Mouse (Mus musculus): ENCODE measurements around the gene Grm1. TPM values are rescaled to one million over a fixed set of nuclear protein-coding genes. Genes with fewer than 3 reads are reported as not detected.

Gene Grm1
- polyA plus RNA-seq, 1 experiment from 2014 or later = 0.64 TPM

- Histone ChIP-seq H3K4me3 (ENCODE audit: low read depth, low read length) (no peak overlapping the region), H3K27me3 (ENCODE audit: control insufficient read depth, insufficient read depth, low read length) (no peaks in the 10 kb centered on the region), H3K9ac (ENCODE audit: low read length) (no peak overlapping the region), H3K9me3 (ENCODE audit: control insufficient read depth, low read length) (no peaks in the 10 kb centered on the region), H3K27ac (ENCODE audit: low read depth, low read length) (no peak overlapping the region), H3K4me1 (replicated peaks; ENCODE audit: control insufficient read depth, insufficient read depth, low read length) (no peaks in the 10 kb centered on the region), H3K36me3 (ENCODE audit: control insufficient read depth, insufficient read depth, low read length) (no peaks in the 10 kb centered on the region), H3K4me2 (ENCODE audit: low read depth, low read length, severe bottlenecking) (no peak overlapping the region)
- ATAC-seq (replicated peaks; ENCODE audit: low FRiP score) (no peak), DNase-seq (ENCODE audit: low spot score) (no peak)
- WGBS = 97% methylated on average over 5 of the region's 5 CpGs
Observed at GRCm38 (mm10) chr10:10741314-10741713, 340.8 kb downstream of the Grm1 start.

GRCm38 (mm10) chr10:10740729-10741128 is 341.4 kb downstream of the Grm1 start:
- no peaks in the 10 kb centered on the region for H3K4me1 ChIP-seq (replicated peaks; ENCODE audit: control insufficient read depth, insufficient read depth, low read length)
- H3K27me3 ChIP-seq (ENCODE audit: control insufficient read depth, insufficient read depth, low read length) = no peaks in the 10 kb centered on the region
- no peak overlapping the region for H3K4me3 ChIP-seq (ENCODE audit: low read depth, low read length)
- no peak overlapping the region for H3K4me2 ChIP-seq (ENCODE audit: low read depth, low read length, severe bottlenecking)
- H3K9ac ChIP-seq (ENCODE audit: low read length) = no peak overlapping the region
- DNase-seq (ENCODE audit: low spot score) (no peak), ATAC-seq (replicated peaks; ENCODE audit: low FRiP score) (no peak)
- no peak overlapping the region for H3K27ac ChIP-seq (ENCODE audit: low read depth, low read length)
- no peaks in the 10 kb centered on the region for H3K9me3 ChIP-seq (ENCODE audit: control insufficient read depth, low read length)
- WGBS = 82% methylated on average over 3 of the region's 3 CpGs
- no peaks in the 10 kb centered on the region for H3K36me3 ChIP-seq (ENCODE audit: control insufficient read depth, insufficient read depth, low read length)

GRCm38 (mm10) chr10:10737041-10737681 is 345.0 kb downstream of the Grm1 start:
- H3K4me2 ChIP-seq (ENCODE audit: low read depth, low read length, severe bottlenecking) = no peak overlapping the region
- no peaks in the 10 kb centered on the region for H3K4me1 ChIP-seq (replicated peaks; ENCODE audit: control insufficient read depth, insufficient read depth, low read length)
- H3K27ac ChIP-seq (ENCODE audit: low read depth, low read length) = no peak overlapping the region
- DNase-seq (ENCODE audit: low spot score) (no peak), ATAC-seq (replicated peaks; ENCODE audit: low FRiP score) (no peak)
- no peaks in the 10 kb centered on the region for H3K36me3 ChIP-seq (ENCODE audit: control insufficient read depth, insufficient read depth, low read length)
- whole genome bisulfite sequencing = 64% methylated on average over 1 of the region's 1 CpGs
- H3K9me3 ChIP-seq (ENCODE audit: control insufficient read depth, low read length) = no peaks in the 10 kb centered on the region
- H3K4me3 ChIP-seq (ENCODE audit: low read depth, low read length) = no peak overlapping the region
- H3K27me3 ChIP-seq (ENCODE audit: control insufficient read depth, insufficient read depth, low read length) = no peaks in the 10 kb centered on the region
- no peak overlapping the region for H3K9ac ChIP-seq (ENCODE audit: low read length)

- no peak overlapping the region for H3K4me2 ChIP-seq (ENCODE audit: low read depth, low read length, severe bottlenecking)
- no peak overlapping the region for H3K4me3 ChIP-seq (ENCODE audit: low read depth, low read length)
- H3K9ac ChIP-seq (ENCODE audit: low read length) = no peak overlapping the region
- no peaks in the 10 kb centered on the region for H3K36me3 ChIP-seq (ENCODE audit: control insufficient read depth, insufficient read depth, low read length)
- DNase-seq (ENCODE audit: low spot score) (no peak), ATAC-seq (replicated peaks; ENCODE audit: low FRiP score) (no peak)
- 75% methylated on average over 5 of the region's 5 CpGs for WGBS
- H3K4me1 ChIP-seq (replicated peaks; ENCODE audit: control insufficient read depth, insufficient read depth, low read length) = no peaks in the 10 kb centered on the region
- H3K27me3 ChIP-seq (ENCODE audit: control insufficient read depth, insufficient read depth, low read length) = no peaks in the 10 kb centered on the region
- no peak overlapping the region for H3K27ac ChIP-seq (ENCODE audit: low read depth, low read length)
- H3K9me3 ChIP-seq (ENCODE audit: control insufficient read depth, low read length) = no peaks in the 10 kb centered on the region
Observed at GRCm38 (mm10) chr10:10734561-10734960, 347.6 kb downstream of the Grm1 start.

GRCm38 (mm10) chr10:10733092-10733491 is 349.1 kb downstream of the Grm1 start:
- H3K4me3 ChIP-seq (ENCODE audit: low read depth, low read length) = no peak overlapping the region
- no peaks in the 10 kb centered on the region for H3K27me3 ChIP-seq (ENCODE audit: control insufficient read depth, insufficient read depth, low read length)
- H3K9ac ChIP-seq (ENCODE audit: low read length) = no peak overlapping the region
- ATAC-seq (replicated peaks; ENCODE audit: low FRiP score) = no peak
- H3K27ac ChIP-seq (ENCODE audit: low read depth, low read length) = no peak overlapping the region
- DNase-seq (ENCODE audit: low spot score) = no peak
- H3K9me3 ChIP-seq (ENCODE audit: control insufficient read depth, low read length) = no peaks in the 10 kb centered on the region
- 89% methylated on average over 5 of the region's 5 CpGs for WGBS
- H3K36me3 ChIP-seq (ENCODE audit: control insufficient read depth, insufficient read depth, low read length) = no peaks in the 10 kb centered on the region
- no peak overlapping the region for H3K4me2 ChIP-seq (ENCODE audit: low read depth, low read length, severe bottlenecking)
- H3K4me1 ChIP-seq (replicated peaks; ENCODE audit: control insufficient read depth, insufficient read depth, low read length) = no peaks in the 10 kb centered on the region

GRCm38 (mm10) chr10:10726501-10726900 is 355.7 kb downstream of the Grm1 start:
- H3K9me3 ChIP-seq (ENCODE audit: control insufficient read depth, low read length) = no peaks in the 10 kb centered on the region
- H3K4me2 ChIP-seq (ENCODE audit: low read depth, low read length, severe bottlenecking) = no peak overlapping the region
- H3K4me3 ChIP-seq (ENCODE audit: low read depth, low read length) = no peak overlapping the region
- no peaks in the 10 kb centered on the region for H3K27me3 ChIP-seq (ENCODE audit: control insufficient read depth, insufficient read depth, low read length)
- H3K9ac ChIP-seq (ENCODE audit: low read length) = no peak overlapping the region
- ATAC-seq (replicated peaks; ENCODE audit: low FRiP score) (no peak), DNase-seq (ENCODE audit: low spot score) (no peak)
- WGBS = 83% methylated on average over 3 of the region's 3 CpGs
- no peak overlapping the region for H3K27ac ChIP-seq (ENCODE audit: low read depth, low read length)
- H3K36me3 ChIP-seq (ENCODE audit: control insufficient read depth, insufficient read depth, low read length) = no peaks in the 10 kb centered on the region
- no peaks in the 10 kb centered on the region for H3K4me1 ChIP-seq (replicated peaks; ENCODE audit: control insufficient read depth, insufficient read depth, low read length)

- H3K4me1 ChIP-seq (replicated peaks; ENCODE audit: control insufficient read depth, insufficient read depth, low read length) = no peaks in the 10 kb centered on the region
Observed at GRCm38 (mm10) chr10:10710837-10711236, 371.3 kb downstream of the Grm1 start.

GRCm38 (mm10) chr10:10710359-10710758 is 371.8 kb downstream of the Grm1 start:
- Histone ChIP-seq H3K36me3 (ENCODE audit: control insufficient read depth, insufficient read depth, low read length) (no peaks in the 10 kb centered on the region), H3K4me2 (ENCODE audit: low read depth, low read length, severe bottlenecking) (no peak overlapping the region), H3K4me1 (replicated peaks; ENCODE audit: control insufficient read depth, insufficient read depth, low read length) (no peaks in the 10 kb centered on the region), H3K4me3 (ENCODE audit: low read depth, low read length) (no peak overlapping the region), H3K9ac (ENCODE audit: low read length) (no peak overlapping the region), H3K9me3 (ENCODE audit: control insufficient read depth, low read length) (no peaks in the 10 kb centered on the region), H3K27ac (ENCODE audit: low read depth, low read length) (no peak overlapping the region), H3K27me3 (ENCODE audit: control insufficient read depth, insufficient read depth, low read length) (no peaks in the 10 kb centered on the region)
- ATAC-seq (replicated peaks; ENCODE audit: low FRiP score) (no peak), DNase-seq (ENCODE audit: low spot score) (no peak)
- 90% methylated on average over 2 of the region's 2 CpGs for whole genome bisulfite sequencing

More at GRCm38 (mm10) chr10:10710837-10711236, 371.3 kb downstream of the Grm1 start:
- Histone ChIP-seq H3K27ac (ENCODE audit: low read depth, low read length) (no peak overlapping the region), H3K9me3 (ENCODE audit: control insufficient read depth, low read length) (no peaks in the 10 kb centered on the region), H3K9ac (ENCODE audit: low read length) (no peak overlapping the region), H3K27me3 (ENCODE audit: control insufficient read depth, insufficient read depth, low read length) (no peaks in the 10 kb centered on the region), H3K36me3 (ENCODE audit: control insufficient read depth, insufficient read depth, low read length) (no peaks in the 10 kb centered on the region), H3K4me2 (ENCODE audit: low read depth, low read length, severe bottlenecking) (no peak overlapping the region), H3K4me3 (ENCODE audit: low read depth, low read length) (no peak overlapping the region)
- ATAC-seq (replicated peaks; ENCODE audit: low FRiP score) (no peak), DNase-seq (ENCODE audit: low spot score) (no peak)
- WGBS = 74% methylated on average over 2 of the region's 2 CpGs

GRCm38 (mm10) chr10:10708031-10708430 is 374.1 kb downstream of the Grm1 start:
- Histone ChIP-seq H3K27ac (ENCODE audit: low read depth, low read length) (no peak overlapping the region), H3K9me3 (ENCODE audit: control insufficient read depth, low read length) (no peaks in the 10 kb centered on the region), H3K4me2 (ENCODE audit: low read depth, low read length, severe bottlenecking) (no peak overlapping the region), H3K36me3 (ENCODE audit: control insufficient read depth, insufficient read depth, low read length) (no peaks in the 10 kb centered on the region), H3K4me1 (replicated peaks; ENCODE audit: control insufficient read depth, insufficient read depth, low read length) (no peaks in the 10 kb centered on the region), H3K27me3 (ENCODE audit: control insufficient read depth, insufficient read depth, low read length) (no peaks in the 10 kb centered on the region), H3K4me3 (ENCODE audit: low read depth, low read length) (no peak overlapping the region), H3K9ac (ENCODE audit: low read length) (no peak overlapping the region)
- DNase-seq (ENCODE audit: low spot score) = no peak
- ATAC-seq (replicated peaks; ENCODE audit: low FRiP score) = no peak
- WGBS = 77% methylated on average over 1 of the region's 1 CpGs

Data from forebrain, embryonic 11.5 days (tissue).